Comparison of ENCODE assay signal across 8 mouse cellular contexts in the genomic region with DNA sequence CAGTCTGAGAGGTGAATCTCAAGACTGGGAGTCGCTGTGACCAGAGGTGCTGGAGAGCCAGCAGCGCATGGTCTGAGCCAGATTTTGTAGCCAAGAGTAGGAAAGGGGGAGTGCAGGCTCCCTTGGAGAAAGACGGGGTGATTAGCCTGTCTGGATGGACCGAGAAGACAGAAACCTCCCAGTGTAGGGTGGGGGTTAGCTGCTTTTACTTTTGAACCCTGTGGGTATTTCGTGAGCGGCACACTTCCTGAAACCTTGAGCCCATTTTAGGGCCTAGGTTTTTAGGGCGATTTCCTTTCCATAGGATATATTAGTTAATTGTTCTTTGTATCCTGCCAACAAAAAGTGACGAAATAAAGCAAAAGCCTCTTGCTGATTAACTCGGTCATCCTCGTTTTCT. TPM values are rescaled to one million over a fixed set of nuclear protein-coding genes. Genes with fewer than 3 reads are reported as not detected.
DNase-seq lines count a peak whose midpoint lies in the region; ATAC-seq and TF ChIP-seq lines count a peak whose summit lies in the region.

No protein-coding gene starts in this region.

- no peak for TF ChIP-seq CTCF in spleen, adult 2 months (IDR thresholded peaks at IDR 0.05; ENCODE audit: extremely low read depth, insufficient read depth, insufficient read length, insufficient replicate concordance)
- no peak for TF ChIP-seq CTCF in heart, postnatal 0 days (IDR thresholded peaks at IDR 0.05; ENCODE audit: low read depth)
- no peak for TF ChIP-seq CTCF in liver, embryonic 14.5 days (IDR thresholded peaks at IDR 0.05; ENCODE audit: low read depth)

- no peaks in the 10 kb centered on the region for H3K27me3 ChIP-seq in spleen, adult 2 months (ENCODE audit: control insufficient read depth, insufficient read depth, low read length)
- no peaks in the 10 kb centered on the region for H3K27me3 ChIP-seq in heart, postnatal 0 days (ENCODE audit: control insufficient read depth, insufficient read depth, low read length)
- no peaks in the 10 kb centered on the region for H3K27me3 ChIP-seq in liver, embryonic 14.5 days (ENCODE audit: control insufficient read depth, insufficient read depth, low read length)
- H3K27me3 ChIP-seq in neural tube, embryonic 13.5 days, result no peaks in the 10 kb centered on the region

- H3K4me3 ChIP-seq in spleen, adult 2 months (ENCODE audit: extremely low read depth, insufficient read depth, insufficient read length), result no peak overlapping the region
- H3K4me3 ChIP-seq in heart, postnatal 0 days (ENCODE audit: low read depth, low read length), result peak overlapping the region; percentile 73
- H3K4me3 ChIP-seq in liver, embryonic 14.5 days (ENCODE audit: insufficient read depth in 1 of 2, low read depth in 2 of 2, low read length in 2 of 2), result peak overlapping the region; percentile 29 to 91
- peak overlapping the region; percentile 70 for H3K4me3 ChIP-seq in neural tube, embryonic 13.5 days

- H3K4me1 ChIP-seq in spleen, adult 2 months (ENCODE audit: control insufficient read depth, insufficient read depth, insufficient read length), result peaks cover 3% of the 10 kb centered on the region; the same call in 1 of the 2 replicates
- peaks cover 25% of the 10 kb centered on the region for H3K4me1 ChIP-seq in heart, postnatal 0 days (ENCODE audit: control insufficient read depth, insufficient read depth)
- peaks cover 21 to 22% of the 10 kb centered on the region in 2 experiments for H3K4me1 ChIP-seq in liver, embryonic 14.5 days (replicated peaks; ENCODE audit: control insufficient read depth in 2 of 2, insufficient read depth in 2 of 2, low read length in 1 of 2)
- peaks cover 26% of the 10 kb centered on the region for H3K4me1 ChIP-seq in neural tube, embryonic 13.5 days (replicated peaks)

- H3K36me3 ChIP-seq in spleen, adult 2 months (ENCODE audit: control insufficient read depth, insufficient read depth, low read length), result no peaks in the 10 kb centered on the region
- H3K36me3 ChIP-seq in heart, postnatal 0 days (replicated peaks; ENCODE audit: control insufficient read depth, insufficient read depth, low read length), result no peaks in the 10 kb centered on the region
- no peaks in the 10 kb centered on the region for H3K36me3 ChIP-seq in liver, embryonic 14.5 days (replicated peaks; ENCODE audit: control insufficient read depth, insufficient read depth, low read depth)
- no peaks in the 10 kb centered on the region for H3K36me3 ChIP-seq in neural tube, embryonic 13.5 days

- H3K9ac ChIP-seq in heart, postnatal 0 days (replicated peaks; ENCODE audit: low read depth, low read length), result peak overlapping the region; percentile 54
- H3K9ac ChIP-seq in liver, embryonic 14.5 days (replicated peaks), result peak overlapping the region; percentile 57
- peak overlapping the region; percentile 71 for H3K9ac ChIP-seq in neural tube, embryonic 13.5 days

- 13% methylated on average over 10 of the region's 10 CpGs for WGBS in spleen, adult 2 months
- 9% methylated on average over 10 of the region's 10 CpGs for WGBS in heart, postnatal 0 days
- WGBS in liver, embryonic 14.5 days (ENCODE audit: insufficient replicate concordance), result 14% methylated on average over 10 of the region's 10 CpGs
- WGBS in neural tube, embryonic 13.5 days, result 9% methylated on average over 10 of the region's 10 CpGs

- no peak for ATAC-seq in heart, postnatal 0 days (ENCODE audit: insufficient read depth, low read depth)
- ATAC-seq in liver, embryonic 14.5 days (ENCODE audit: insufficient read depth), result no peak
- no peak for ATAC-seq in neural tube, embryonic 13.5 days (ENCODE audit: low read depth)

- H3K27ac ChIP-seq in spleen, adult 2 months (ENCODE audit: insufficient read depth, low read length), result 0 out of 2 replicates have a peak overlapping the region, but pooled peaks have one; percentile 2
- peak overlapping the region; percentile 94 for H3K27ac ChIP-seq in heart, postnatal 0 days (ENCODE audit: low read depth)
- H3K27ac ChIP-seq in liver, embryonic 14.5 days, result peak overlapping the region; percentile 54; the same call in 1 of the 2 replicates
- H3K27ac ChIP-seq in neural tube, embryonic 13.5 days (replicated peaks), result 0 out of 2 replicates have a peak overlapping the region, but pooled peaks have one; percentile 67

- H3K4me2 ChIP-seq in heart, postnatal 0 days (ENCODE audit: low read depth, low read length), result peak overlapping the region; percentile 90
- H3K4me2 ChIP-seq in liver, embryonic 14.5 days (ENCODE audit: low read depth), result peak overlapping the region; percentile 80
- peak overlapping the region; percentile 81 for H3K4me2 ChIP-seq in neural tube, embryonic 13.5 days

- DNase-seq in spleen, adult 2 months (ENCODE audit: low read depth in 1 of 2, low spot score in 2 of 2), result no peak
- DNase-seq in spleen, postnatal 14 days (ENCODE audit: low spot score in 2 of 2), result no peak
- peak; percentile 35 for DNase-seq in embryo, embryonic 10 days (ENCODE audit: low spot score)
- DNase-seq in heart, postnatal 0 days (ENCODE audit: low spot score), result peak; percentile 36
- no peak for DNase-seq in liver, embryonic 14.5 days (ENCODE audit: low read depth in 3 of 3, low spot score in 3 of 3)
- DNase-seq in thymus, postnatal 25 days, result no peak
- no peak for DNase-seq in frontal cortex, postnatal 10 days (ENCODE audit: low spot score in 2 of 2)

- TF ChIP-seq POLR2A in spleen, adult 2 months (IDR thresholded peaks at IDR 0.05; ENCODE audit: low read depth, low read length), result no peak

- H3K9me3 ChIP-seq in heart, postnatal 0 days (replicated peaks; ENCODE audit: control insufficient read depth, low read length), result no peaks in the 10 kb centered on the region
- H3K9me3 ChIP-seq in liver, embryonic 14.5 days (ENCODE audit: control insufficient read depth, low read length), result no peaks in the 10 kb centered on the region
- no peaks in the 10 kb centered on the region for H3K9me3 ChIP-seq in neural tube, embryonic 13.5 days

- TF ChIP-seq EP300 in heart, postnatal 0 days (IDR thresholded peaks at IDR 0.05; ENCODE audit: low read depth), result no peak
- TF ChIP-seq EP300 in liver, embryonic 14.5 days (IDR thresholded peaks at IDR 0.05; ENCODE audit: low read depth), result no peak

RNA-seq across cellular contexts. Expression of a gene that starts 0.9 kb away (rescaled TPM):
- 2.9 and 4.2 TPM in 2 replicates for polyA plus RNA-seq in spleen, adult 2 months (2012; rRNA removed)
- total RNA-seq in heart, postnatal 0 days (2014; rRNA removed; ENCODE audit: low replicate concordance), result 7.6 and 10.6 TPM in 2 replicates
- 5.0 and 5.3 TPM in 2 replicates for polyA plus RNA-seq in heart, postnatal 0 days (2015; fragmentation: Nextera tagmentation; extraction: Ambion mirVana)
- 12.8 and 13.0 TPM in 2 replicates for polyA plus RNA-seq in liver, embryonic 14.5 days (2012; rRNA removed)
- polyA plus RNA-seq in liver, embryonic 14.5 days (2014; fragmentation: Nextera tagmentation; extraction: Ambion mirVana), result 19.6 and 19.8 TPM in 2 replicates
- polyA plus RNA-seq in neural tube, embryonic 13.5 days (2015; fragmentation: Nextera tagmentation; extraction: Ambion mirVana), result 6.1 and 7.3 TPM in 2 replicates

RNA-seq across cellular contexts. Expression of a gene that starts 27.4 kb away (rescaled TPM):
- polyA plus RNA-seq in spleen, adult 2 months (2012; rRNA removed), result 0.92 and 1.0 TPM in 2 replicates
- total RNA-seq in heart, postnatal 0 days (2014; rRNA removed; ENCODE audit: low replicate concordance), result 1.1 and 6.9 TPM in 2 replicates
- polyA plus RNA-seq in heart, postnatal 0 days (2015; fragmentation: Nextera tagmentation; extraction: Ambion mirVana), result 9.8 and 11.2 TPM in 2 replicates
- 0.80 and 1.8 TPM in 2 replicates for polyA plus RNA-seq in liver, embryonic 14.5 days (2012; rRNA removed)
- polyA plus RNA-seq in liver, embryonic 14.5 days (2014; fragmentation: Nextera tagmentation; extraction: Ambion mirVana), result 2.3 and 3.7 TPM in 2 replicates
- 19.8 and 22.4 TPM in 2 replicates for polyA plus RNA-seq in neural tube, embryonic 13.5 days (2015; fragmentation: Nextera tagmentation; extraction: Ambion mirVana)

RNA-seq across cellular contexts. Expression of a gene that starts 56.0 kb away (rescaled TPM):
- polyA plus RNA-seq in spleen, adult 2 months (2012; rRNA removed), result 2.5 and 3.8 TPM in 2 replicates
- 9.0 and 12.9 TPM in 2 replicates for total RNA-seq in heart, postnatal 0 days (2014; rRNA removed; ENCODE audit: low replicate concordance)
- polyA plus RNA-seq in heart, postnatal 0 days (2015; fragmentation: Nextera tagmentation; extraction: Ambion mirVana), result 10.5 and 11.3 TPM in 2 replicates
- polyA plus RNA-seq in liver, embryonic 14.5 days (2012; rRNA removed), result 4.2 and 6.4 TPM in 2 replicates
- 9.0 and 13.0 TPM in 2 replicates for polyA plus RNA-seq in liver, embryonic 14.5 days (2014; fragmentation: Nextera tagmentation; extraction: Ambion mirVana)
- polyA plus RNA-seq in neural tube, embryonic 13.5 days (2015; fragmentation: Nextera tagmentation; extraction: Ambion mirVana), result 31.0 and 33.1 TPM in 2 replicates

RNA-seq across cellular contexts. Expression of a gene that starts 59.3 kb away (rescaled TPM):
- polyA plus RNA-seq in spleen, adult 2 months (2012; rRNA removed), result 1.1 and 1.3 TPM in 2 replicates
- 3.9 and 16.3 TPM in 2 replicates for total RNA-seq in heart, postnatal 0 days (2014; rRNA removed; ENCODE audit: low replicate concordance)
- 27.3 and 27.6 TPM in 2 replicates for polyA plus RNA-seq in heart, postnatal 0 days (2015; fragmentation: Nextera tagmentation; extraction: Ambion mirVana)
- 2.3 and 4.1 TPM in 2 replicates for polyA plus RNA-seq in liver, embryonic 14.5 days (2012; rRNA removed)
- polyA plus RNA-seq in liver, embryonic 14.5 days (2014; fragmentation: Nextera tagmentation; extraction: Ambion mirVana), result 8.5 and 9.9 TPM in 2 replicates
- 29.6 and 31.9 TPM in 2 replicates for polyA plus RNA-seq in neural tube, embryonic 13.5 days (2015; fragmentation: Nextera tagmentation; extraction: Ambion mirVana)

Comparison
In these comparisons a context has a peak if more than half of its experiments do, and no peak if none do; other contexts are left out.
1. DNase-seq: peak in embryo, embryonic 10 days (single experiment) and heart, postnatal 0 days (single experiment); none in spleen, adult 2 months (0 of 2), spleen, postnatal 14 days (0 of 2), liver, embryonic 14.5 days (0 of 3), thymus, postnatal 25 days (single experiment) and frontal cortex, postnatal 10 days (0 of 2).
2. H3K27ac ChIP-seq: peak in every context shown above with its lines; median percentile 94 in heart, postnatal 0 days; 67 in neural tube, embryonic 13.5 days; 54 in liver, embryonic 14.5 days; 2 in spleen, adult 2 months.
3. Peak in every context shown above with its lines, with median percentiles within 50 percentile points of each other: H3K4me2 ChIP-seq and H3K9ac ChIP-seq.